Comparison of ENCODE assay signal across 11 mouse cellular contexts in genomic region chr8:92673101-92673500, GRCm38 (mm10). TPM values are rescaled to one million over a fixed set of nuclear protein-coding genes. Genes with fewer than 3 reads are reported as not detected.
DNase-seq lines count a peak whose midpoint lies in the region; ATAC-seq and TF ChIP-seq lines count a peak whose summit lies in the region.
"Had no signal": no experiment of that assay in that cellular context is flagged by ENCODE, and none has a peak within 500 bp of the region (broad histone marks: within the 10 kb centered on the region; RNA-seq: fewer than 3 reads in every experiment).

No protein-coding gene starts in this region.

- no peaks in the 10 kb centered on the region for H3K9me3 ChIP-seq in heart, embryonic 12.5 days (replicated peaks)
- no peaks in the 10 kb centered on the region for H3K9me3 ChIP-seq in forebrain, postnatal 0 days (ENCODE audit: low read length)
- H3K9me3 ChIP-seq in midbrain, embryonic 10.5 days (replicated peaks): no peaks in the 10 kb centered on the region

- peaks cover 85% of the 10 kb centered on the region for H3K27me3 ChIP-seq in heart, embryonic 12.5 days (replicated peaks)
- H3K27me3 ChIP-seq in forebrain, postnatal 0 days (ENCODE audit: insufficient read depth, low read length): peaks cover 87% of the 10 kb centered on the region
- peaks cover 100% of the 10 kb centered on the region for H3K27me3 ChIP-seq in midbrain, embryonic 10.5 days (ENCODE audit: low read depth, poor library complexity, severe bottlenecking)

- no peak for ATAC-seq in heart, embryonic 12.5 days (ENCODE audit: insufficient number of reproducible peaks, low FRiP score)
- ATAC-seq in forebrain, postnatal 0 days: no peak

- DNase-seq in heart, postnatal 14 days: no peak
- peak; percentile 47 for DNase-seq in ES-CJ7 (ENCODE audit: low read depth, low spot score)
- DNase-seq in forebrain, postnatal 0 days: peak; percentile 7
- DNase-seq in midbrain, embryonic 10.5 days (ENCODE audit: low spot score): no peak
- no peak for DNase-seq in gastrocnemius, postnatal 14 days
- no peak for DNase-seq in layer of hippocampus, adult 8-10 months (ENCODE audit: low spot score in 2 of 2)
- DNase-seq in frontal cortex, postnatal 10 days (ENCODE audit: low spot score in 2 of 2): no peak
- DNase-seq: thymus, postnatal 36 days had no signal

- H3K36me3 ChIP-seq in heart, embryonic 12.5 days: no peaks in the 10 kb centered on the region
- no peaks in the 10 kb centered on the region for H3K36me3 ChIP-seq in forebrain, postnatal 0 days (ENCODE audit: insufficient read depth)
- peaks cover 7% of the 10 kb centered on the region; the same call in 1 of the 2 replicates for H3K36me3 ChIP-seq in midbrain, embryonic 10.5 days

- 5% methylated on average over 11 of the region's 11 CpGs for WGBS in heart, embryonic 12.5 days
- 8% methylated on average over 11 of the region's 11 CpGs for WGBS in forebrain, postnatal 0 days
- 4% methylated on average over 11 of the region's 11 CpGs for WGBS in midbrain, embryonic 10.5 days

- H3K27ac ChIP-seq in heart, embryonic 12.5 days (ENCODE audit: poor library complexity, severe bottlenecking): no peak overlapping the region
- H3K27ac ChIP-seq in forebrain, postnatal 0 days (ENCODE audit: low read depth, low read length): no peak overlapping the region
- peak overlapping the region; percentile 79 for H3K27ac ChIP-seq in midbrain, embryonic 10.5 days (replicated peaks)

- intact Hi-C loops in heart, postnatal 14 days (cut with DNase I): loop anchor here (5.0 kb wide), 1 partner anchor 306 kb away; no protein-coding TSS in a partner anchor
- intact Hi-C loops in gastrocnemius, postnatal 14 days (cut with DNase I; ENCODE audit: low total_unique reads): no loop called here

- peak overlapping the region; percentile 55 for H3K4me3 ChIP-seq in heart, embryonic 12.5 days
- no peak overlapping the region for H3K4me3 ChIP-seq in forebrain, postnatal 0 days (ENCODE audit: low read depth, low read length)
- H3K4me3 ChIP-seq in midbrain, embryonic 10.5 days: peak overlapping the region; percentile 68

- 0 out of 2 replicates have a peak overlapping the region, but pooled peaks have one; percentile 66 for H3K9ac ChIP-seq in heart, embryonic 12.5 days
- H3K9ac ChIP-seq in forebrain, postnatal 0 days: no peak overlapping the region

- H3K4me1 ChIP-seq in heart, embryonic 12.5 days (replicated peaks): peaks cover 23% of the 10 kb centered on the region
- H3K4me1 ChIP-seq in forebrain, postnatal 0 days (ENCODE audit: insufficient read depth): no peaks in the 10 kb centered on the region
- peaks cover 81% of the 10 kb centered on the region for H3K4me1 ChIP-seq in midbrain, embryonic 10.5 days

- TF ChIP-seq CTCF in forebrain, postnatal 0 days (IDR thresholded peaks at IDR 0.05; ENCODE audit: low read depth): no peak

- H3K4me2 ChIP-seq in heart, embryonic 12.5 days: peak overlapping the region; percentile 91
- peak overlapping the region; percentile 71; the same call in 1 of the 2 replicates for H3K4me2 ChIP-seq in forebrain, postnatal 0 days (ENCODE audit: low read depth)

RNA-seq across cellular contexts. Expression of gene Irx6, which starts 1.0 kb away (rescaled TPM):
- 3.1 and 3.8 TPM in 2 replicates for polyA plus RNA-seq in heart, embryonic 12.5 days (2016; fragmentation: Nextera tagmentation; extraction: Ambion mirVana)
- total RNA-seq in heart, postnatal 14 days (2021): not detected
- 0.46 and 1.4 TPM in 2 replicates for total RNA-seq in forebrain, postnatal 0 days (2014; rRNA removed)
- 0.11 and 0.68 TPM in 2 replicates for polyA plus RNA-seq in forebrain, postnatal 0 days (2015; fragmentation: Nextera tagmentation; extraction: Ambion mirVana)
- polyA plus RNA-seq in midbrain, embryonic 10.5 days (2016; fragmentation: Nextera tagmentation; extraction: Ambion mirVana): 2.3 and 3.0 TPM in 2 replicates
- not detected for total RNA-seq in gastrocnemius, postnatal 14 days (2021)
- total RNA-seq in layer of hippocampus, adult 8-10 months (2022): under 1 TPM; 0.20 to 0.43 (median 0.26) TPM
- polyA plus RNA-seq: C2C12; kidney, adult 2 months had no signal

Comparison
In these comparisons a context has a peak if more than half of its experiments do, and no peak if none do; other contexts are left out.
1. DNase-seq: peak in ES-CJ7 (single experiment) and forebrain, postnatal 0 days (single experiment); none in heart, postnatal 14 days (0 of 2), midbrain, embryonic 10.5 days (single experiment), gastrocnemius, postnatal 14 days (single experiment), layer of hippocampus, adult 8-10 months (0 of 2) and frontal cortex, postnatal 10 days (0 of 2).